In the genomic region with DNA sequence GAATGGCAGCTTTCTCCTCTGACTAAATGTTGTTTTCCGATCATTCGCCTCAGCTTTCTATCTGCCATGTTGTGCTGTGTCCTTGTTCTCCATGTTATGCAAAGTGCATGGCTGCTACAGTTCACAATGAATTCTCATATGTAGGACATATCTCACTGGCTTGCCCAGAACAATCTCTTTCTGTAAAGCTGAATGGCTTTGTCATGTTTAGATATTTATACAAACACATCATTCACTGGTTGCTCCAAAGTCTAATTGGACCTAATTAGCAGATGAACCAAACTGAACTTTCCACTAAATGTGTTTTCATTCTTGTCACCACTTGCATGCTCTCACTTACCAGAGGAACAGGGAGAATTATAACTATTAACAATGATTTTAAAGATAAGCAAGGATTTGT, we compare ENCODE assay signal across 16 mouse cellular contexts.
"Had no signal": no experiment of that assay in that cellular context is flagged by ENCODE, and none has a peak within 500 bp of the region (broad histone marks: within the 10 kb centered on the region; RNA-seq: fewer than 3 reads in every experiment).

No protein-coding gene starts in this region.

- H3K4me1 ChIP-seq: midbrain, embryonic 10.5 days; midbrain, embryonic 12.5 days; neural tube, embryonic 12.5 days had no signal

- H3K9ac ChIP-seq: lung, embryonic 14.5 days; midbrain, embryonic 12.5 days; neural tube, embryonic 12.5 days had no signal

- H3K36me3 ChIP-seq: midbrain, embryonic 10.5 days; midbrain, embryonic 12.5 days; neural tube, embryonic 12.5 days had no signal

- H3K27me3 ChIP-seq: midbrain, embryonic 12.5 days; neural tube, embryonic 12.5 days had no signal

- DNase-seq: lung, adult 18-20 months; lung, embryonic 14.5 days; lung, postnatal 10 days; lung, postnatal 4 days; midbrain, embryonic 14.5 days; right cerebral cortex, adult 18-20 months; right cerebral cortex, postnatal 25 days; right cerebral cortex, postnatal 4 days; spleen, adult 18-20 months; thymus, adult 18-20 months; thymus, postnatal 14 days; thymus, postnatal 36 days had no signal

- H3K4me2 ChIP-seq: lung, embryonic 14.5 days; midbrain, embryonic 12.5 days; neural tube, embryonic 12.5 days had no signal

- H3K27ac ChIP-seq: midbrain, embryonic 10.5 days; midbrain, embryonic 12.5 days; neural tube, embryonic 12.5 days had no signal

- H3K9me3 ChIP-seq: midbrain, embryonic 10.5 days; midbrain, embryonic 12.5 days; neural tube, embryonic 12.5 days had no signal

- ATAC-seq: midbrain, embryonic 16.5 days had no signal

- H3K4me3 ChIP-seq: midbrain, embryonic 10.5 days; midbrain, embryonic 12.5 days; neural tube, embryonic 12.5 days had no signal
